Mouse (Mus musculus): ENCODE data around the gene Mapk1.

- no peak for TF ChIP-seq CTCF (IDR thresholded peaks at IDR 0.05; ENCODE audit: control insufficient read depth, insufficient read depth, insufficient read length)
- TF ChIP-seq CEBPB (IDR thresholded peaks at IDR 0.05; ENCODE audit: low read depth): no peak
Observed at GRCm38 (mm10) chr16:17041417-17041816, 58.2 kb downstream of the Mapk1 start.
